In the genomic region with DNA sequence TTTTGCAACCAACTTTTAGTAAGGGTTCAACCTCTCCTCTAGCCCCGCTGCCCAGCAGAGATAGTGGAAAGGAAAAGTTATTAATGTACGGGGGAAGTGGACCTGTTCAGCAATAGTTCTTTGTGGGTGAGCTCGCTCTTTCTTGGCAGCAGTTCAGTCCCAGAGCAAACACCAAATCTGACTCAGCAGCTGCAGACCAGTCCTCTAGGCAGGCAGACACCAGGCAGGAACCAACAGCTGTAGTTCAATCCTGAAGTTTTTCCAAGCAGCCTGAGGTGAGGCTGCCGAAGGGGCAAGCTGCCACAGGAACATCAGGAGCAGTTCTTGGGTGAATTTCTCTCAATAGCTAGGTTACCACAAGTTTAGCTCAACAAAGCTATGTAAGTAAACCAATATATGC, we compare ENCODE assay signal across 23 mouse cellular contexts.
DNase-seq lines count a peak whose midpoint lies in the region; ATAC-seq and TF ChIP-seq lines count a peak whose summit lies in the region.
"Had no signal": no experiment of that assay in that cellular context is flagged by ENCODE, and none has a peak within 500 bp of the region (broad histone marks: within the 10 kb centered on the region; RNA-seq: fewer than 3 reads in every experiment).

No protein-coding gene starts in this region.

- H3K36me3 ChIP-seq in midbrain, embryonic 11.5 days (ENCODE audit: control insufficient read depth, insufficient read depth, low read length) = no peaks in the 10 kb centered on the region
- H3K36me3 ChIP-seq in midbrain, postnatal 0 days (ENCODE audit: insufficient read depth, low read length) = no peaks in the 10 kb centered on the region
- H3K36me3 ChIP-seq: embryonic facial prominence, embryonic 10.5 days; embryonic facial prominence, embryonic 12.5 days; forebrain, embryonic 15.5 days had no signal

- intact Hi-C loops in heart, postnatal 10 days (cut with DNase I) = no loop called here
- intact Hi-C loops in heart, postnatal 25 days (cut with DNase I) = no loop called here

- no peaks in the 10 kb centered on the region for H3K27me3 ChIP-seq in midbrain, embryonic 11.5 days (ENCODE audit: control insufficient read depth, insufficient read depth, low read length)
- no peaks in the 10 kb centered on the region for H3K27me3 ChIP-seq in midbrain, postnatal 0 days (ENCODE audit: insufficient read depth, low read length)
- H3K27me3 ChIP-seq: Patski had no signal

- H3K4me1 ChIP-seq in midbrain, embryonic 11.5 days (ENCODE audit: control insufficient read depth, insufficient read depth, low read length) = no peaks in the 10 kb centered on the region
- no peaks in the 10 kb centered on the region for H3K4me1 ChIP-seq in midbrain, postnatal 0 days (ENCODE audit: insufficient read depth, low read length)
- peaks cover 6% of the 10 kb centered on the region for H3K4me1 ChIP-seq in bone marrow, adult 2 months (ENCODE audit: control insufficient read depth, insufficient read depth, low read length)
- H3K4me1 ChIP-seq: forebrain, embryonic 15.5 days had no signal

- H3K9ac ChIP-seq in midbrain, embryonic 11.5 days (ENCODE audit: low read length) = no peak overlapping the region
- H3K9ac ChIP-seq in midbrain, postnatal 0 days (replicated peaks; ENCODE audit: low read length, poor library complexity, severe bottlenecking) = no peak overlapping the region
- H3K9ac ChIP-seq: embryonic facial prominence, embryonic 12.5 days; forebrain, embryonic 13.5 days; forebrain, embryonic 15.5 days; forebrain, postnatal 0 days had no signal

- H3K4me2 ChIP-seq in midbrain, embryonic 11.5 days = no peak overlapping the region
- H3K4me2 ChIP-seq in midbrain, postnatal 0 days (ENCODE audit: low read depth, low read length, poor library complexity, severe bottlenecking) = no peak overlapping the region
- H3K4me2 ChIP-seq: embryonic facial prominence, embryonic 12.5 days; forebrain, embryonic 13.5 days; forebrain, embryonic 15.5 days had no signal

- no peaks in the 10 kb centered on the region for H3K9me3 ChIP-seq in midbrain, embryonic 11.5 days (ENCODE audit: control insufficient read depth, low read length)
- no peaks in the 10 kb centered on the region for H3K9me3 ChIP-seq in midbrain, postnatal 0 days (ENCODE audit: low read length)
- H3K9me3 ChIP-seq: embryonic facial prominence, embryonic 10.5 days; embryonic facial prominence, embryonic 12.5 days; forebrain, embryonic 13.5 days; forebrain, embryonic 15.5 days had no signal

- peak; percentile 64 for DNase-seq in heart, adult 11 months
- DNase-seq in heart, postnatal 10 days = no peak
- DNase-seq in midbrain, embryonic 11.5 days (ENCODE audit: low spot score, missing footprints) = peak; percentile 79
- DNase-seq in midbrain, postnatal 0 days (ENCODE audit: low spot score) = no peak
- peak; percentile 15 for DNase-seq in 416B (ENCODE audit: low read depth)
- no peak for DNase-seq in heart, postnatal 25 days (ENCODE audit: low spot score)
- DNase-seq in adrenal gland, adult 18-20 months (ENCODE audit: low spot score in 2 of 2) = no peak
- DNase-seq: adrenal gland, adult 2 months; adrenal gland, postnatal 10 days; adrenal gland, postnatal 25 days; cerebellum, adult 11-12 months; cerebellum, adult 2 months; cerebellum, adult 9-10 months; cerebellum, postnatal 10 days; cerebellum, postnatal 25 days; forebrain, postnatal 0 days had no signal

- TF ChIP-seq CTCF in midbrain, postnatal 0 days (IDR thresholded peaks at IDR 0.05) = no peak
- no peak for TF ChIP-seq CTCF in bone marrow, adult 2 months (IDR thresholded peaks at IDR 0.05; ENCODE audit: control insufficient read depth, insufficient read depth, low read length)

- TF ChIP-seq POLR2A in bone marrow, adult 2 months (IDR thresholded peaks at IDR 0.05; ENCODE audit: borderline replicate concordance, control insufficient read depth, low read depth, low read length) = no peak

- H3K4me3 ChIP-seq in midbrain, embryonic 11.5 days (ENCODE audit: low read depth, low read length) = no peak overlapping the region
- no peak overlapping the region for H3K4me3 ChIP-seq in midbrain, postnatal 0 days (ENCODE audit: low read depth, low read length)
- H3K4me3 ChIP-seq in bone marrow, adult 2 months (replicated peaks; ENCODE audit: control insufficient read depth, low read depth, low read length) = no peak overlapping the region
- H3K4me3 ChIP-seq: embryonic facial prominence, embryonic 10.5 days; embryonic facial prominence, embryonic 12.5 days; forebrain, embryonic 13.5 days; forebrain, embryonic 15.5 days had no signal

- 93% methylated on average over 4 of the region's 4 CpGs for WGBS in midbrain, embryonic 11.5 days
- 92% methylated on average over 4 of the region's 4 CpGs for WGBS in midbrain, postnatal 0 days
- 55% methylated on average over 4 of the region's 4 CpGs for WGBS in bone marrow, adult 2 months

- no peak overlapping the region for H3K27ac ChIP-seq in midbrain, embryonic 11.5 days (ENCODE audit: low read depth, low read length)
- no peak overlapping the region for H3K27ac ChIP-seq in midbrain, postnatal 0 days (ENCODE audit: low read depth, low read length)
- H3K27ac ChIP-seq in bone marrow, adult 2 months (ENCODE audit: control insufficient read depth, insufficient read depth, low read depth, low read length, poor library complexity) = peak overlapping the region; percentile 56; the same call in 1 of the 2 replicates
- H3K27ac ChIP-seq: embryonic facial prominence, embryonic 10.5 days; embryonic facial prominence, embryonic 12.5 days; forebrain, embryonic 13.5 days; forebrain, embryonic 15.5 days had no signal

- ATAC-seq in midbrain, embryonic 11.5 days (ENCODE audit: low FRiP score) = no peak
- ATAC-seq in midbrain, postnatal 0 days (ENCODE audit: low FRiP score) = no peak
- ATAC-seq: activated CD4-positive, CD25-positive, alpha-beta regulatory T cell, adult 4 months; forebrain, embryonic 13.5 days; forebrain, embryonic 15.5 days; forebrain, postnatal 0 days; Patski had no signal

Comparison
In these comparisons a context has a peak if more than half of its experiments do, and no peak if none do; other contexts are left out.
1. DNase-seq: peak in heart, adult 11 months (single experiment), midbrain, embryonic 11.5 days (single experiment) and 416B (single experiment); none in heart, postnatal 10 days (0 of 2), midbrain, postnatal 0 days (single experiment), heart, postnatal 25 days (single experiment) and adrenal gland, adult 18-20 months (0 of 2).